Mouse (Mus musculus): ENCODE measurements around the gene Hmgb1.

- no peak for TF ChIP-seq EP300 (IDR thresholded peaks at IDR 0.05; ENCODE audit: low read depth)
- TF ChIP-seq CTCF (IDR thresholded peaks at IDR 0.05; ENCODE audit: low read depth) = no peak
Measured at GRCm38 (mm10) chr5:149005701-149006361, 178.5 kb downstream of the Hmgb1 start.

Measured in liver, postnatal 0 days (tissue).